Mouse (Mus musculus) ES-E14 (cell line): ENCODE measurements around the gene Nol4l. TPM values are rescaled to one million over a fixed set of nuclear protein-coding genes. Genes with fewer than 3 reads are reported as not detected.

Experiments
- DNase-seq: peaks from one replicate; pipeline ENCODE4 v3.0.0-alpha.2; 2013; ENCODE audit warnings: low read depth, low spot score
- H3K27ac ChIP-seq: 2 replicates; pipeline ENCODE4 v1.5.1; 2012; ENCODE audit warnings: low read depth, mild to moderate bottlenecking, low read length, moderate library complexity, mixed read lengths; ENCODE audit not compliant: poor library complexity, insufficient read depth, severe bottlenecking
- H3K36me3 ChIP-seq: 2 replicates; pipeline ENCODE4 v1.6.1; 2012; ENCODE audit warnings: mild to moderate bottlenecking, low read length, moderate library complexity, mixed read lengths; ENCODE audit not compliant: control insufficient read depth, poor library complexity, insufficient read depth, severe bottlenecking
- H3K4me1 ChIP-seq, 2 experiments: fragments of 150-350 bp in 1 of 2; sonication (generic) in 1 of 2; 2 replicates each; pipeline ENCODE4 v1.6.1; 2012; ENCODE audit warnings: low read length in 2 of 2, mild to moderate bottlenecking in 1 of 2, mixed read lengths in 1 of 2; ENCODE audit not compliant: control insufficient read depth in 2 of 2, insufficient read depth in 2 of 2, poor library complexity in 1 of 2
- H3K4me3 ChIP-seq, 2 experiments: fragments of 150-350 bp in 1 of 2; sonication (generic) in 1 of 2; 2 replicates each; pipeline ENCODE4 v1.5.1; 2012; ENCODE audit warnings: low read length in 2 of 2, low read depth in 1 of 2, mild to moderate bottlenecking in 1 of 2, mixed read lengths in 1 of 2; ENCODE audit not compliant: insufficient read depth in 1 of 2, poor library complexity in 1 of 2, severe bottlenecking in 1 of 2
- H3K9ac ChIP-seq: 2 replicates; pipeline ENCODE4 v1.6.1; 2012; ENCODE audit warnings: low read depth, mild to moderate bottlenecking, low read length, mixed read lengths; ENCODE audit not compliant: poor library complexity, insufficient read depth, severe bottlenecking
- H3K9me3 ChIP-seq: fragments of 150-350 bp; sonication (generic); 2 replicates; pipeline ENCODE4 v1.6.1; 2012; ENCODE audit warnings: low read depth, mild to moderate bottlenecking, low read length; ENCODE audit not compliant: control insufficient read depth, insufficient read depth
- CHD2 ChIP-seq: IDR thresholded peaks from 2 replicates; pipeline ENCODE4 v1.6.1; 2014; ENCODE audit warnings: mild to moderate bottlenecking, low read depth, low read length, inconsistent platforms
- HCFC1 ChIP-seq: IDR thresholded peaks from 2 replicates; pipeline ENCODE4 v1.6.1; 2012; ENCODE audit warnings: low read length, inconsistent platforms, borderline replicate concordance; ENCODE audit not compliant: insufficient read depth
- MAFK ChIP-seq: IDR thresholded peaks from 2 replicates; pipeline ENCODE4 v1.6.1; 2014; ENCODE audit warnings: mild to moderate bottlenecking, low read depth, low read length, inconsistent platforms; ENCODE audit not compliant: insufficient read depth
- ZC3H11A ChIP-seq: IDR thresholded peaks from 2 replicates; pipeline ENCODE4 v1.6.1; 2012; ENCODE audit warnings: low read depth, mild to moderate bottlenecking, inconsistent platforms, low read length, borderline replicate concordance
- ZNF384 ChIP-seq: IDR thresholded peaks from 2 replicates; pipeline ENCODE4 v1.6.1; 2012; ENCODE audit warnings: low read depth, low read length, inconsistent platforms
- in situ Hi-C, 2 experiments: fragments of 600-800 bp; cut with MboI; formaldehyde crosslinking; loops; one replicate each; pipeline ENCODE4 v1.15.1; 2025; ENCODE audit warnings: low sequenced_read_pairs in 2 of 2, inconsistent platforms in 1 of 2; ENCODE audit not compliant: unreplicated experiment in 2 of 2
- total RNA-seq: library from RNA; depleted of rRNA; stranded (reverse); fragments of 300-350 nt; gene quantifications from 2 replicates; pipeline ENCODE4 v1.2.3, GENCODE M21; 2012

Gene Nol4l
- total RNA-seq, 1 experiment: 3.8 TPM

GRCm38 (mm10) chr2:153546972-153547371, 17.2 kb upstream of the Nol4l start:
- no peak overlapping the region for H3K4me3 ChIP-seq
- no peak for TF ChIP-seq ZNF384
- TF ChIP-seq HCFC1: no peak
- no peak for TF ChIP-seq ZC3H11A
- no peak for TF ChIP-seq MAFK
- no peak for TF ChIP-seq CHD2
- peaks cover 13 to 31% of the 10 kb centered on the region in 2 experiments for H3K4me1 ChIP-seq
- H3K36me3 ChIP-seq: no peaks in the 10 kb centered on the region
- H3K27ac ChIP-seq: no peak overlapping the region
- in situ Hi-C loops: no loop called here
- no peaks in the 10 kb centered on the region for H3K9me3 ChIP-seq
- no peak overlapping the region for H3K9ac ChIP-seq
- DNase-seq: no peak

- no peak for DNase-seq
- H3K36me3 ChIP-seq: no peaks in the 10 kb centered on the region
- peaks cover 13 to 32% of the 10 kb centered on the region in 2 experiments for H3K4me1 ChIP-seq
- TF ChIP-seq ZNF384 (no peak), MAFK (no peak), HCFC1 (no peak), CHD2 (no peak), ZC3H11A (no peak)
- no peak overlapping the region for H3K4me3 ChIP-seq
- in situ Hi-C loops: no loop called here
- H3K27ac ChIP-seq: no peak overlapping the region
- no peak overlapping the region for H3K9ac ChIP-seq
- H3K9me3 ChIP-seq: no peaks in the 10 kb centered on the region
These were observed 16.7 kb upstream of the Nol4l start for GRCm38 (mm10) chr2:153546471-153546870.

GRCm38 (mm10) chr2:153544771-153545170, 15.0 kb upstream of the Nol4l start:
- H3K4me3 ChIP-seq: no peak overlapping the region
- no peaks in the 10 kb centered on the region for H3K36me3 ChIP-seq
- peaks cover 11 to 39% of the 10 kb centered on the region in 2 experiments for H3K4me1 ChIP-seq
- no peak for DNase-seq
- H3K27ac ChIP-seq: no peak overlapping the region
- no peaks in the 10 kb centered on the region for H3K9me3 ChIP-seq
- no peak overlapping the region for H3K9ac ChIP-seq
- TF ChIP-seq HCFC1: no peak
- no peak for TF ChIP-seq MAFK
- TF ChIP-seq ZC3H11A: no peak
- no peak for TF ChIP-seq ZNF384
- TF ChIP-seq CHD2: no peak
- in situ Hi-C loops: no loop called here

GRCm38 (mm10) chr2:153543911-153544730, 14.3 kb upstream of the Nol4l start:
- H3K4me1 ChIP-seq: peaks cover 8 to 35% of the 10 kb centered on the region in 2 experiments
- no peak for DNase-seq
- in situ Hi-C loops: no loop called here
- H3K4me3 ChIP-seq: no peak overlapping the region
- H3K9ac ChIP-seq: no peak overlapping the region
- no peak overlapping the region for H3K27ac ChIP-seq
- TF ChIP-seq HCFC1 (no peak), MAFK (no peak), CHD2 (no peak), ZNF384 (no peak), ZC3H11A (no peak)
- H3K9me3 ChIP-seq: no peaks in the 10 kb centered on the region
- H3K36me3 ChIP-seq: no peaks in the 10 kb centered on the region
